Mouse (Mus musculus): ENCODE measurements around the gene Apol6. TPM values are rescaled to one million over a fixed set of nuclear protein-coding genes. Genes with fewer than 3 reads are reported as not detected.

The Apol6 gene
- polyA plus RNA-seq, 1 experiment from 2014 or later: not detected

DNA sequence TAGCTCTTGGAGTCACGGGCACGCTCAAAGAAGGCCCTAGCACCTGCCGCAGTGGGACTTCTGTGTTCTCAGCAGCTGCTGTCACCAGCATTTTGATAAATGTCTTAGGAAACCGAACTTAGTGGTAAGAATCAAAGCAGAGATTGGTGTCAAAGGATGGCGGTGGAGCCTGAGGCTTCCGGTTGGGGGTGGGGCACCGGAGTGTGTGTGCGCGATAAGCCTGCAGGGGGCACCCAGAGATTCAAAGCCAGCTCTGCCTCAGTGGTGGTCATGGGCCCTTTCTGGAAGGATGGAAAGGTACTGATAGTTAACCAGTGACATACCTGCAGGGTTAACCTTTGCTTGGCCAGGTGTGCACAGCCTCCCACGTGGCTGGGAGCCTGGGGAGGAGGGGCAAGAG lies 27.0 kb downstream of the Apol6 start:
- Histone ChIP-seq H3K4me3 (ENCODE audit: inconsistent target) (no peak overlapping the region), H3K27ac (no peak overlapping the region), H3K36me3 (ENCODE audit: inconsistent target) (no peaks in the 10 kb centered on the region), H3K79me2 (ENCODE audit: inconsistent target) (no peaks in the 10 kb centered on the region)
- WGBS (ENCODE audit: missing documents): 4% methylated on average over 9 of the region's 10 CpGs

DNA sequence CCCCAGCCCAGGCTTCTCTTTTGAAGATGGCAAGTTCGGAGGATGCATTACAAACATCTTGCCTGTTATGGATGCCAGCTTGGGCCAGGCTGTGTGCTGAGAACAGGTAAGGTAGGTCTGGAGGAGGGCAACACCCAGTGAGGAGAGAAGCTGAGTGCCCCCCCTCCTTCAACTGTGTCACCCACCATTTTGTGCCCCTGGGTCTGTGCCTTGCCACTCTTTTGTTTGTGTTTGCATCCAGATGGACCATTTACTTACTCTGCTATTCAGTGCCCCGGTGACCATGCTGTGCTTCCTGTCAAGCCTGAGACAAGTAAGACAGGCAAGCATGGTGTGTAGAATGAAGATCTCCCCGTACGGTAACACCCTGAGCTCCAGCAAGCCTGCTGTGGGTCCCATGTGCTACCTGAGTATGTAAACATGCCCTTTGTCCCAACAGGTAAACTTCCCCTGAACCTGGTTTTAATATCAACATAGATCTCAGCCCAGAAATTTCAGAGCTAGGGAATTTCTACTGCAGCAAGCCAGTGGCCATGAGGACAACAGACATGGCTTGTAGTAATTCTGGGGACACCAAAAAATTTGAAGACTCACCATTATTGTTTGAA lies 28.1 kb downstream of the Apol6 start:
- 84% methylated on average over 4 of the region's 4 CpGs for WGBS (ENCODE audit: missing documents)
- no peak overlapping the region for H3K4me3 ChIP-seq (ENCODE audit: inconsistent target)
- no peaks in the 10 kb centered on the region for H3K36me3 ChIP-seq (ENCODE audit: inconsistent target)
- no peak overlapping the region for H3K27ac ChIP-seq
- no peaks in the 10 kb centered on the region for H3K79me2 ChIP-seq (ENCODE audit: inconsistent target)

DNA sequence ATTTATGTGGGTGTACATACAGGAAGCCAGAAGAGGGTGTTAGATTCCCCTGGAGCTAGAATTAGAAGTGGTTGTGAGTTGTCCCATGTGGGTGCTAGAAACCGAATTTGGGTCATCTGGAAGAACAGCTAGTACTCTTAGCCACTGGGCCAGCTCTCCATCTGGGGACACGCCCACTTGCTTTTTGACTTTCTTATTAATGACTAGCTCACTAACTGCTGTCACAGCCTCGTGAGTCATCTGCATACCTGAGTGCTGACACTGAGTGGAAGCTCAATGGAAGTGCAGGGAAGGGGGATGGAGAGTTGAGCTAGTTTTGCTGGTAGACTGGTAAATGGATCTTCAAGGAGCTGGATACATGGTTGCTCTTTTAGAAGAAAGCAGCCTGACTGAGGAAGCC lies 32.0 kb downstream of the Apol6 start:
- H3K4me3 ChIP-seq (ENCODE audit: inconsistent target): no peak overlapping the region
- no peaks in the 10 kb centered on the region for H3K79me2 ChIP-seq (ENCODE audit: inconsistent target)
- 88% methylated on average over 3 of the region's 3 CpGs for WGBS (ENCODE audit: missing documents)
- H3K36me3 ChIP-seq (ENCODE audit: inconsistent target): no peaks in the 10 kb centered on the region
- no peak overlapping the region for H3K27ac ChIP-seq

DNA sequence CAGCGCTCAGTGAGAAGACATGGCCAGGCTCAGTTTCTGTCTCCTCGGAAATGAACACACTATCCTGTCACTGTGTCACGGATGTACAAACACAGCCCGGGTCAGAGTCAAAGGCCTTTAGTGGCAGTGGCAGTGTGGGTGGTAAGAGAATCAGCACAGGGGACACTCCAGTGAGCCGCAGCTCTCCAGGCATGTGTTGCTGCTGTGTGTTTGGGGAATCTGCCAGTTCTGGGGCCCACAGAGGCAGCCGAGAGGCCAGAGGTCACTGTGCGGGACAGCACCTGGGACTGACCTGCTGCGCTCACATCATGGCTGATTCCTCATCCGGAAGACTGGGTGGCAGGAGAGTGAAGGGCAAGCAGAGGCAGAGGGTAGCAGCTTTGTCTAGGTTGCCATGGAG lies 33.4 kb downstream of the Apol6 start:
- H3K79me2 ChIP-seq (ENCODE audit: inconsistent target): no peaks in the 10 kb centered on the region
- no peak overlapping the region for H3K4me3 ChIP-seq (ENCODE audit: inconsistent target)
- WGBS (ENCODE audit: missing documents): 89% methylated on average over 9 of the region's 9 CpGs
- H3K27ac ChIP-seq: no peak overlapping the region
- no peaks in the 10 kb centered on the region for H3K36me3 ChIP-seq (ENCODE audit: inconsistent target)

DNA sequence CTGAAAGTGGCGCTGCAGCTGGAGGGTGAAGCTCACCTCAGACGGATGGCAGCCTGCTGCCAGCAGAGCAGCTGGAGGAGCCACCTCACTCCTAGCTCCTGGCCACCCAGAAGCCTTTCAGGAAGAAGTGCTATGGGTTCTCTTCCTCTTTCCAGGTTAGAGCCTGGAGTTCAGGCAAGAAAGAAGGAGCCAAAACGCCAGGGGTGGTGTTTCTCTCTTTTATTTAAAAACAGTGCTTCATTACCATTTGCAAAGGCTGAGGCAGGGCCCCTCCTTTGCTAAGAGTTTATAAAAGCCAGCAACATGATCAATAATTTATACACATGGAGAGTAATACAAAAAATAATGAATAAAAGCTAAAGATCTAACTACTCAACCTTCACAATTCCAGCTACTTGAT lies 34.3 kb downstream of the Apol6 start:
- H3K27ac ChIP-seq: no peak overlapping the region

DNA sequence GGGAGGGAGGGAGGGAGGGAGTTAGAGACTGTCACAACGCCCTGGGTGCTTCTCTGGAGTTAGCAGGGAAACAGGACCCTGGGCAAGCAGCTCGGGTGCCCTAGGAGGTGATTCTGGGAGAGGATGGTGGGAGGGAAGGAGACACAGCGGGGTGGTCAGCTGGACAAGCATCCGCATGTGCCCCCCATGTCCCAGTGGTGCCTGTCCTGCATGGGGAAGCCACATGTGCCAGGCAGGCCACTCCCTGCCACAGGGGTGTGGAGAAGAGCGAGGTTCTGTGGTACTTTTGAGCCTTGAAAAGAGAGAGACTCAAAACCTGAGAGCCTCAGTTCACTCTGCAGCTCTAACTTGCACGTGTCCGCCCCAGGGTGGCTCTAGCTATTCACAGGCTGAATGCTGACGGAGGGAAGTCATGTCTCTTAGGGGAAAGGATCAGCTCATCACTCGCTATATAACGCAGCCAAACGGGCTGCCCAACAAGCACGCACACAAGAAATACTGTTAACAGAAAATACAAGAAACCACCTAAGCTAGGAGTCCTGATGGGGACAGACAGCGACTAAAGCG lies 34.8 kb downstream of the Apol6 start:
- WGBS (ENCODE audit: missing documents): 91% methylated on average over 14 of the region's 14 CpGs
- Histone ChIP-seq H3K4me3 (ENCODE audit: inconsistent target) (no peak overlapping the region), H3K36me3 (ENCODE audit: inconsistent target) (no peaks in the 10 kb centered on the region), H3K27ac (no peak overlapping the region), H3K79me2 (ENCODE audit: inconsistent target) (no peaks in the 10 kb centered on the region)

More for the DNA sequence above, 34.3 kb downstream of the Apol6 start:
- Histone ChIP-seq H3K79me2 (ENCODE audit: inconsistent target) (no peaks in the 10 kb centered on the region), H3K4me3 (ENCODE audit: inconsistent target) (no peak overlapping the region), H3K36me3 (ENCODE audit: inconsistent target) (no peaks in the 10 kb centered on the region)
- 81% methylated on average over 3 of the region's 3 CpGs for WGBS (ENCODE audit: missing documents)

DNA sequence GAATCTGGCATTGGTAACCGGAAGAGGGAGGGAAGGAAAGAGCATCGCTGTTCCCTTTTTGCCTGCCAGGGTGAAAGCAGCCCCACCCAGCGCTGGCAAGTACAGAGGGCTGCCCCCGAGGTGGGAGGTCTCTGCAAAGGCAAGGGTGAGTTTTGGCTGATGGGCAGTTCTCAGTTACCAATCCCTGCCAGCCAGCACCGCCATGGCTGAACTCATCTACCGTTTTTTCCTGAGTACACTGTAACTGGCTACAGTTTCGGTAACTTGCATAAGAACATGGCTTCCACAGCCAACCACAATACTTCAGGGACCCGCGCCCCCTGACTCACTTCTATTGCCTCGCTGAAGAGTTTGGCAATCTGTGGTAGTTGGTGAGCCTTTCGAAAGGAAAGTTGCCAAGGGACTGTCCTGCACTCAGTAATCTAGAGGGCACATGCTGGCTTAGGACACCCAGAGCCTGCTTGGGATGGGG lies 35.4 kb downstream of the Apol6 start:
- Histone ChIP-seq H3K79me2 (ENCODE audit: inconsistent target) (no peaks in the 10 kb centered on the region), H3K4me3 (ENCODE audit: inconsistent target) (no peak overlapping the region), H3K36me3 (ENCODE audit: inconsistent target) (no peaks in the 10 kb centered on the region), H3K27ac (no peak overlapping the region)
- WGBS (ENCODE audit: missing documents): 82% methylated on average over 11 of the region's 11 CpGs

DNA sequence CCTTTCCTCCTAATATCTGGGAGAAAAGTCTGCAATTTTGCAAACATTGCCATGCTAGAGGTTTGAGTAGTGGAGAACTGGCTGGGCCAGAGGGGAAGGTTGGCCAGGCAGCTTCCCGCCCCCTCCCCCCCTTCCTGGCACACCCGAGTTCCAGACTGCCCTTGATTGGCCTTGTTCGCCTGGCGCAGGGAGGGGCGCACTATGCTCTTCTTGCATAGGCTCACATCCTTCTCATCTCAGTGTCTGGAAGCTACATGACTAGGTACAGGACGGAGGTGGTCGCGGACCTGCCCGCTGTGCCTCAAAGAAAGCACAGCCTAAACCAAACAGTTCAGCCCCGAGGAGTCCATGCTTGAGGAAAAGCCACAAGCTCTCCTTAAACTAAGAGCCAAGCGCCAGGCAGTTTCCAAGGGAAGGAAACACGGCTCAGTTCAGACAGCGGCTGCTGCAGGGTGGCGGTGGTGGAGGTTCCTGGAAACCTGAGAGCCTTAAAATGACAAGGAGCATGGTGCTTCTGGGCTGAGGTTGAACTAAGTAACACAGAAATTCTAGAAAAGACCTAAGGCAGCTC lies 36.2 kb downstream of the Apol6 start:
- no peaks in the 10 kb centered on the region for H3K36me3 ChIP-seq (ENCODE audit: inconsistent target)
- no peak overlapping the region for H3K4me3 ChIP-seq (ENCODE audit: inconsistent target)
- 91% methylated on average over 14 of the region's 14 CpGs for WGBS (ENCODE audit: missing documents)
- H3K27ac ChIP-seq: no peak overlapping the region
- H3K79me2 ChIP-seq (ENCODE audit: inconsistent target): no peaks in the 10 kb centered on the region

DNA sequence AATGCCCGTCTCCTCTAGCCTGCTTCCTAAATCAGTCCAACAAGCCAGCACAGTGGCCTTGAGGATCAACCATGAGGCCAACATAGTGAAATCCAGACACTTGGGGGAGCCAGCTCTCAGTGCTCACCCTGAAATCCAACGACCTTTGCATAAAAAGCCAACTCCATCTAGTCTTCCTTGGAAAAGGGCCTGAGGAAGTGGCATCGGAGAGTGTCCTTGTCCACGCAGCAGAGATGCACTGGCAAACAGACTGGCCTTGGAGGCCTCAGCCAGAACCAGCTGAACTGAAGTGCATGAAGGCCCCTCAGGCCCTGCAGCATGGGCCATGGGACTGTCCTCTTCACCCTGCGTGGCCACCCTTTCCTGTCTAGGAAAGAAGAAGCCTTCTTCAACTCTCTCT lies 36.9 kb downstream of the Apol6 start:
- H3K4me3 ChIP-seq (ENCODE audit: inconsistent target): no peak overlapping the region
- WGBS (ENCODE audit: missing documents): 90% methylated on average over 5 of the region's 5 CpGs
- no peaks in the 10 kb centered on the region for H3K36me3 ChIP-seq (ENCODE audit: inconsistent target)
- no peak overlapping the region for H3K27ac ChIP-seq
- no peaks in the 10 kb centered on the region for H3K79me2 ChIP-seq (ENCODE audit: inconsistent target)

DNA sequence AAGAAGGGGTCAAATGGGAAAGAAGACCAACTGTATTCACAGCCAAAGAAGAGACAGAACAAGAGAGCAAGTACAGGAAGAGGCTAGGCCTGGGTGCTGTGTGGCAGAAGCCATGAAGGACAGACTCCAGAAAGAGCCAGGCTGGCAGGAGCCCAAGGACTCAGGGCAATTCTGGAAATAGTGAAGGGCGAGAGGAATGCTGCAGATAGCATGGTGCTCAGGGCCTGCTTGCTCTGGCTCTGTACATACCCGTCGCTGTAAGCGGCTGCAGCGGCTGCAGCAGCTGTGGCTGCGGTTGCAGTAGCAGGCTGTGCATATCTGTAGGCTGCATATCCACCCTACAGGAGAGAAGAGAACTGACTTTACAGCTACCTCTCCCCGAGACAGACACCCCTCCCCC lies 41.3 kb downstream of the Apol6 start:
- WGBS (ENCODE audit: missing documents): 89% methylated on average over 7 of the region's 7 CpGs
- Histone ChIP-seq H3K27ac (no peak overlapping the region), H3K79me2 (ENCODE audit: inconsistent target) (no peaks in the 10 kb centered on the region), H3K4me3 (ENCODE audit: inconsistent target) (no peak overlapping the region), H3K36me3 (ENCODE audit: inconsistent target) (no peaks in the 10 kb centered on the region)

DNA sequence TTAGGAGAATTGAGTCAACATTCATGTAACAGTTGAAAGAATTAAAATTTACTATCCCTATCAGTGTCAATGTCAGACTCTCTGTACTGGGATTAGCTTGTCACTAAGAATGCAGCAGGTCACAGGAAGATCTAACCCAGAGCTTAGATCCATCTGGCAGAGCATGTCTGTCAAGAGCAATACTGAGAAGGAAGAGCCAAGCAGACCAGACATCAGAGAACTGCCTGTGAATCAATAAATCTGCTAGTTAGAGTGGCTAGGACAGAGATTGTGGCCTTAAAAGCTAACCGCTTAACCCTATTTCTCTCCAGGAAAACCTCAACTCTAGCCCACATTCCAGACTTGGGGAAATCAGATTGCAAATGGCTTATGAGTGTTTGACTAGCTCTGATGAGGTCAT lies 42.0 kb downstream of the Apol6 start:
- WGBS (ENCODE audit: missing documents): 93% methylated on average over 1 of the region's 1 CpGs
- Histone ChIP-seq H3K79me2 (ENCODE audit: inconsistent target) (no peaks in the 10 kb centered on the region), H3K27ac (no peak overlapping the region), H3K4me3 (ENCODE audit: inconsistent target) (no peak overlapping the region), H3K36me3 (ENCODE audit: inconsistent target) (no peaks in the 10 kb centered on the region)

DNA sequence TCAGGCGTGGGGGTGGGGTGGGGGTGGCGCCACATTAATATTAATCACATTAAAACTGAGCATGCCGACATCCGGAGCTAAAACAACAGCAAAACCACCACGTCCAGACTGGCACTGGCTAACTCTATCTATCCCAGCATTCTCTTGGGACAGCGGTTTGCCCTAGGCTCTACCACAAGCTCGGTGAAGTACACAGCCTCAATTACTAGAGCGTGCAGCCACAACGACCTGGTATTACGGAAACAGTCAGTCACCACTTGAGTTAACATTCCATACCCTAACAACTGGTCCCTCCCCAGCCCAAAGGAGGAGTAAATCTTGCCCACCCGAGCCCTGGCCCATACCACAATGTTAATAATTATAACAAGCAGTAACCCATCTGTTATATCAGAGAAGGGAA lies 44.7 kb downstream of the Apol6 start:
- 92% methylated on average over 10 of the region's 11 CpGs for WGBS (ENCODE audit: missing documents)
- Histone ChIP-seq H3K4me3 (ENCODE audit: inconsistent target) (no peak overlapping the region), H3K79me2 (ENCODE audit: inconsistent target) (no peaks in the 10 kb centered on the region), H3K27ac (no peak overlapping the region), H3K36me3 (ENCODE audit: inconsistent target) (no peaks in the 10 kb centered on the region)

DNA sequence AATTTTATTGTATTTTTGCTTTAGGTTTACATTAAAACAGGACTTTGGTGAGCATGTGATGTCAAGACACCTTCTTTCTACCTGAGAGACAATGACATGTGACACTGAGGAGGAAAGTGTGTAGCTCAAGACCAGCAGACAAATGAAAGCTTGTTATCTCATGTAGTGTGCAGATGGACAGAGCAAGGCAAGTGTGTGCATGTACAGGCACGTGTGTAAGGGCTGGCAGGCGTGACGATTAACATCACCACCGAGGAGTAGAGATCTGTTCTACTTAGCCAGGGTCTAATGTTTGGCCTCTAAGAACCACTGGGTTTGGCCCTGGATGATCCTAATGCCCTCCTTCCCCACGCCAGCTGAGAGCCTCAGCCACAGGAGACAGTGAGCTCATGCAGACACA lies 46.0 kb downstream of the Apol6 start:
- H3K4me3 ChIP-seq (ENCODE audit: inconsistent target): no peak overlapping the region
- no peaks in the 10 kb centered on the region for H3K79me2 ChIP-seq (ENCODE audit: inconsistent target)
- 87% methylated on average over 5 of the region's 5 CpGs for WGBS (ENCODE audit: missing documents)
- no peak overlapping the region for H3K27ac ChIP-seq
- no peaks in the 10 kb centered on the region for H3K36me3 ChIP-seq (ENCODE audit: inconsistent target)

DNA sequence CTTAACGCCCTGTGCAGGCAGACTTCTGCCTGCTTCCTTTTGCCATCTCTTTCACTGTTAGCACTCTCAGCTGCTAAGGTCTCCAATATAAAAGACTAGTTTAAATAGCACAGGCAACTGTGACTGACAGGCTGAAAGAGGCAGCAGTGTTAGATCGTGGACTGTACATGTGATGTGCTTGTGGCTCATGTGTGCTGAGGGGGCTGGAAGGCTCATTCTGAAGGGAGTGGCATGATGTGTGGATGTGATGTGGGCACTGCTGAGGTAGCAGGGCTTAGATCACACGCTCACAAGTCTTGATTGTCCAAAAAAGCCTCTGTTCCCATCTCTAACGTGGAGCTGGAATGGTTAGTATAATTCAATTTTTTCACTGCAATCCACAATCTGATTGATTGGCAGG lies 46.9 kb downstream of the Apol6 start:
- Histone ChIP-seq H3K79me2 (ENCODE audit: inconsistent target) (no peaks in the 10 kb centered on the region), H3K4me3 (ENCODE audit: inconsistent target) (no peak overlapping the region), H3K27ac (no peak overlapping the region), H3K36me3 (ENCODE audit: inconsistent target) (no peaks in the 10 kb centered on the region)
- 87% methylated on average over 4 of the region's 4 CpGs for WGBS (ENCODE audit: missing documents)

DNA sequence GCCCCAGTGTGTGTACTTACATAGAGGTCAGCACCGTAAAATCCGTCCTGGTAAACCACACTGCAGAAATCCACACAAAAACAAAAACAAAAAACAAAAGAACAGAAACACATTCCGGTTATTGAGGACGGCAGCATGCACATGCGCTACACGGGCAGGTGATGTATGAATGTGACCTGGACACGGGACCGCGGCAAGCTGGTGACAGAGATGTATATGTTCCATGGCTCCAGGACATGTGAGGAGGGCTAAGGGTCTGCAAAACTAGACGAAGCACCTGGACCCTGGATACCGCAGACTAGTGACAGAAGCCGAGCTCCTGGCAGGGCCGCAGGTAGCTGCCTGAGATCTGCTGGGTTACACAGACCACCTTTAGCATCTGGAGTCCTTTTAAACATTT lies 49.9 kb downstream of the Apol6 start:
- H3K27ac ChIP-seq: no peak overlapping the region
- 98% methylated on average over 13 of the region's 13 CpGs for WGBS (ENCODE audit: missing documents)
- H3K4me3 ChIP-seq (ENCODE audit: inconsistent target): no peak overlapping the region
- H3K36me3 ChIP-seq (ENCODE audit: inconsistent target): no peaks in the 10 kb centered on the region
- H3K79me2 ChIP-seq (ENCODE audit: inconsistent target): no peaks in the 10 kb centered on the region

DNA sequence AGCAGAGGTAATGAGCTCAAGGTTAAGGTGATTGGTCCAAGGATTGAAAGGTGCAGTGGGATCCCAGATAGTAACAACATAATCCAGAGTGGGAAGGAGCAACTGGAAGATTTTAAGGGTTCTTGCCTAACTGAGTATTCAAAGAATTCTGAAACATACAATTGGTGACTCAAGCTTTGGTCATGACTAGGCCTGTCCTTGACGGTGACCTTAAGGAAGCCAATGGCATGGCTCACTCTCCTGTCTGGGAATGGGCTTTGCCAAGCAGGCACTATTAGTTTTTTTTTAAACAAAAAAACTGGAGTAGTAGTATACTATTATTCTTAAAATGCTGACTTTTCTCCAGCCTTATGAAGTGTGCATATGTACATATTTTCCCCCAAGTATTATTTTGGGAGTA lies 50.7 kb downstream of the Apol6 start:
- H3K27ac ChIP-seq: no peak overlapping the region
- no peaks in the 10 kb centered on the region for H3K79me2 ChIP-seq (ENCODE audit: inconsistent target)
- WGBS (ENCODE audit: missing documents): 92% methylated on average over 1 of the region's 1 CpGs
- H3K4me3 ChIP-seq (ENCODE audit: inconsistent target): no peak overlapping the region
- H3K36me3 ChIP-seq (ENCODE audit: inconsistent target): no peaks in the 10 kb centered on the region
